Mouse (Mus musculus) embryo, embryonic 10.5 days (tissue): ENCODE measurements around the gene Gm45717.

Source experiments
- DNase-seq: peaks from one replicate; pipeline ENCODE4 v3.0.0-alpha.2; 2015; ENCODE audit warnings: low spot score

Gene Gm45717

GRCm38 (mm10) chr7:140967862-140968591, 12.3 kb upstream of the Gm45717 start:
- peak; percentile 68 for DNase-seq

- no peak for DNase-seq
Measured at GRCm38 (mm10) chr7:140966921-140967320, 11.2 kb upstream of the Gm45717 start, which contains the start of gene Ifitm1. Ifitm1 (plus strand) TSS chr7:140967221.

- DNase-seq, result no peak
Measured at GRCm38 (mm10) chr7:140962733-140963132, 7.0 kb upstream of the Gm45717 start.

- no peak for DNase-seq
Measured at GRCm38 (mm10) chr7:140961416-140961815, 5.7 kb upstream of the Gm45717 start.

GRCm38 (mm10) chr7:140960026-140960425, 4.3 kb upstream of the Gm45717 start:
- DNase-seq, result no peak

GRCm38 (mm10) chr7:140959181-140959901, 3.6 kb upstream of the Gm45717 start:
- DNase-seq, result peak; percentile 85

- no peak for DNase-seq
Measured at GRCm38 (mm10) chr7:140956556-140956869, 776 bp upstream of the Gm45717 start.

- DNase-seq, result peak; percentile 57
Measured at GRCm38 (mm10) chr7:140955342-140955741, 395 bp downstream of the Gm45717 start.

- DNase-seq, result peak; percentile 38
Measured at GRCm38 (mm10) chr7:140954733-140955071, 1.0 kb downstream of the Gm45717 start.

- DNase-seq, result no peak
Measured at GRCm38 (mm10) chr7:140953800-140954732, 1.7 kb downstream of the Gm45717 start.

- DNase-seq, result no peak
Measured at GRCm38 (mm10) chr7:140953133-140953532, 2.6 kb downstream of the Gm45717 start.

- DNase-seq, result no peak
Measured at GRCm38 (mm10) chr7:140952441-140952840, 3.3 kb downstream of the Gm45717 start.

GRCm38 (mm10) chr7:140951765-140952164, 4.0 kb downstream of the Gm45717 start:
- no peak for DNase-seq

GRCm38 (mm10) chr7:140951051-140951450, 4.7 kb downstream of the Gm45717 start:
- DNase-seq, result peak; percentile 17

- DNase-seq, result no peak
Measured at GRCm38 (mm10) chr7:140949824-140950530, 5.8 kb downstream of the Gm45717 start, which contains the start of gene Ifitm5. Ifitm5 (minus strand) TSS chr7:140950291.

GRCm38 (mm10) chr7:140949255-140949654, 6.5 kb downstream of the Gm45717 start:
- DNase-seq, result no peak

- DNase-seq, result no peak
Measured at GRCm38 (mm10) chr7:140948161-140948560, 7.6 kb downstream of the Gm45717 start.

- no peak for DNase-seq
Measured at GRCm38 (mm10) chr7:140946980-140947379, 8.8 kb downstream of the Gm45717 start.

GRCm38 (mm10) chr7:140946311-140946710, 9.4 kb downstream of the Gm45717 start:
- no peak for DNase-seq

GRCm38 (mm10) chr7:140945247-140945646, 10.5 kb downstream of the Gm45717 start:
- no peak for DNase-seq

GRCm38 (mm10) chr7:140944236-140944635, 11.5 kb downstream of the Gm45717 start:
- no peak for DNase-seq

- no peak for DNase-seq
Measured at GRCm38 (mm10) chr7:140943356-140943755, 12.4 kb downstream of the Gm45717 start.
